Mouse (Mus musculus): Measurements from ENCODE around the gene Eif4e1b.

DNA sequence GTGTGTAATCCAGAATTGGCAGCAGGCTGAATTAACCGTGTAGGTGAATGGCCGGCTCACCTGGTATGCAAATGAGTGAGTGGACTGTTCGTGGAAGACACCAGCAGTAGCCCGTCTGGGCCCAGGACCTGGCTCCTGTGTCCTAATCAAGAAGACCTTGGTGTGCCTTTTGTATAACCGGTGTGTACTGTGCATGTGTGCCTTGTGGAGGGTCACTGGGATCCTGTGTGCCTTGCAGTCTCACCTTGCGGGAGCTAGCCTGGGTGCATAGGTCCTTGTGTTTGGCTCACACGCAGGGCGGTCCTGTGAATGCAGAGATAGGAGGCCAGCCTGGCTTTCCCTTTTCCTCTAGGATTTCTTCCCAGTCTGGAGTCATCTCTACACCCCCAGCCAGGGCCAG, 35.6 kb upstream of the Eif4e1b start:
- TF ChIP-seq POLR2A (IDR thresholded peaks at IDR 0.05; ENCODE audit: control insufficient read depth, extremely low read depth, insufficient read depth, low read length, poor library complexity) (no peak), CTCF (IDR thresholded peaks at IDR 0.05; ENCODE audit: borderline replicate concordance, control insufficient read depth, extremely low read depth, insufficient read depth, low read length, poor library complexity) (no peak)
